Comparison of ENCODE assay signal across 27 mouse cellular contexts in the genomic region with DNA sequence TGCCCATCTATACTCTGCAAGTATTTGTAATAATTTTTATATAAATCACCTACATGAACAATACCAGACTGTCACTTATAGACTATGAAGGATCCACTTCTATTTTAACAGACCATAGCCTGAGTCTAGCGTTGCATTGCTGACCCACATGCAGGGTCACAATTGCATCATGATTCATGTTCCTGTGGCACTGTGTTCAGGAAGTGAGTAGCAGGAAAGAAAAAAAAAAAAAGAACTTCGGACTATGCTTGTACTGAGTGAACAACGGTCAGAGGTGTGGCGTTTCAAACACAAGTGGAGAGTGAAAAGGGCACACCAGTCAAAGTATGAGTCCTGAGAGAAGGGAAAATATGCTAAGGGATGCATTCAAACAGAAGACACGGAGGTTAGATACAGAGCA.
DNase-seq lines count a peak whose midpoint lies in the region; ATAC-seq and TF ChIP-seq lines count a peak whose summit lies in the region.
"Had no signal": no experiment of that assay in that cellular context is flagged by ENCODE, and none has a peak within 500 bp of the region (broad histone marks: within the 10 kb centered on the region; RNA-seq: fewer than 3 reads in every experiment).

No protein-coding gene starts in this region.

- no peaks in the 10 kb centered on the region for H3K27me3 ChIP-seq in intestine, postnatal 0 days (replicated peaks; ENCODE audit: control insufficient read depth, insufficient read depth, low read length)
- H3K27me3 ChIP-seq in myocyte (ENCODE audit: control insufficient read depth, insufficient read depth, insufficient read length) = no peaks in the 10 kb centered on the region
- H3K27me3 ChIP-seq: CH12.LX; embryonic facial prominence, embryonic 13.5 days; kidney, embryonic 15.5 days; neural tube, embryonic 12.5 days had no signal

- H3ac ChIP-seq in myocyte (ENCODE audit: control insufficient read depth, insufficient read length) = no peak overlapping the region

- H3K79me2 ChIP-seq in myocyte (ENCODE audit: control insufficient read depth, insufficient read depth) = peaks cover 2% of the 10 kb centered on the region

- peaks cover 5% of the 10 kb centered on the region; the same call in 1 of the 2 replicates for H3K36me3 ChIP-seq in intestine, postnatal 0 days (ENCODE audit: control insufficient read depth, insufficient read depth)
- H3K36me3 ChIP-seq in myocyte (ENCODE audit: control insufficient read depth, insufficient read depth) = no peaks in the 10 kb centered on the region
- H3K36me3 ChIP-seq: kidney, embryonic 15.5 days; neural tube, embryonic 12.5 days had no signal

- DNase-seq in 3134 (ENCODE audit: extremely low read depth, insufficient read length, low spot score) = peak; percentile 26
- no peak for DNase-seq in kidney, postnatal 25 days
- DNase-seq in left cerebral cortex, adult 11 months (ENCODE audit: low spot score) = no peak
- no peak for DNase-seq in heart, postnatal 25 days (ENCODE audit: low spot score)
- DNase-seq: adrenal gland, postnatal 10 days; B cell, adult 2 months; cerebellum, adult 8-10 months; cerebellum, postnatal 36 days; heart, postnatal 14 days; kidney, adult 18-20 months; kidney, postnatal 36 days; lung, adult 2 months; lung, postnatal 10 days; thymus, postnatal 14 days had no signal

- intact Hi-C loops in heart, postnatal 25 days (cut with DNase I) = no loop called here

- TF ChIP-seq CTCF in intestine, postnatal 0 days (IDR thresholded peaks at IDR 0.05; ENCODE audit: low read depth) = no peak

- no peak overlapping the region for H3K27ac ChIP-seq in intestine, postnatal 0 days (ENCODE audit: low read depth, low read length)
- H3K27ac ChIP-seq: embryonic facial prominence, embryonic 13.5 days; kidney, embryonic 15.5 days; liver, embryonic 14.5 days; macrophage; neural tube, embryonic 12.5 days had no signal

- peak; percentile 74 for ATAC-seq in common myeloid progenitor, adult 5-6 weeks (replicated peaks; ENCODE audit: low read depth, poor library complexity, severe bottlenecking)
- ATAC-seq in intestine, postnatal 0 days = peak; percentile 86
- ATAC-seq: forebrain, embryonic 16.5 days; midbrain, embryonic 16.5 days had no signal

- no peak for TF ChIP-seq POLR2A in myocyte (IDR thresholded peaks at IDR 0.05; ENCODE audit: insufficient read length, low read depth)

- WGBS in intestine, postnatal 0 days = 37% methylated on average over 5 of the region's 5 CpGs

- no peak overlapping the region for H3K9ac ChIP-seq in intestine, postnatal 0 days (ENCODE audit: low read depth, low read length)
- H3K9ac ChIP-seq: embryonic facial prominence, embryonic 13.5 days; kidney, embryonic 15.5 days; liver, embryonic 14.5 days; neural tube, embryonic 12.5 days had no signal

- no peak overlapping the region for H3K4me2 ChIP-seq in intestine, postnatal 0 days (replicated peaks; ENCODE audit: low read depth)
- peak overlapping the region; percentile 37 for H3K4me2 ChIP-seq in myocyte (ENCODE audit: low read depth)
- H3K4me2 ChIP-seq: embryonic facial prominence, embryonic 13.5 days; kidney, embryonic 15.5 days; midbrain, embryonic 11.5 days; neural tube, embryonic 12.5 days had no signal

- H3K4me1 ChIP-seq in intestine, postnatal 0 days (replicated peaks; ENCODE audit: control insufficient read depth, insufficient read depth, low read length) = 0 out of 2 replicates have a peak, but pooled peaks cover 4% of the 10 kb centered on the region
- H3K4me1 ChIP-seq: kidney, embryonic 15.5 days; neural tube, embryonic 12.5 days had no signal

- H3K9me3 ChIP-seq in intestine, postnatal 0 days (ENCODE audit: control insufficient read depth) = no peaks in the 10 kb centered on the region
- H3K9me3 ChIP-seq: embryonic facial prominence, embryonic 13.5 days; kidney, embryonic 15.5 days; neural tube, embryonic 12.5 days had no signal

- no peak overlapping the region for H3K4me3 ChIP-seq in intestine, postnatal 0 days (ENCODE audit: low read depth, low read length)
- no peak overlapping the region for H3K4me3 ChIP-seq in myocyte
- H3K4me3 ChIP-seq: embryonic facial prominence, embryonic 13.5 days; erythroblast, embryonic 14.5 days; kidney, embryonic 15.5 days; neural tube, embryonic 12.5 days had no signal

TF ChIP-seq in myocyte, 11 proteins besides CTCF, POLR2A, EP300 and RAD21:
- TF ChIP-seq MYOD1 (IDR thresholded peaks at IDR 0.05; ENCODE audit: control insufficient read depth in 1 of 3, insufficient read length in 2 of 3, low read depth in 2 of 3) (no peak), TCF12 (IDR thresholded peaks at IDR 0.05; ENCODE audit: insufficient read depth, poor library complexity, severe bottlenecking) (no peak), CEBPB (IDR thresholded peaks at IDR 0.05; ENCODE audit: insufficient read depth, poor library complexity, severe bottlenecking) (peak; percentile 70)
